Mouse (Mus musculus): Measurements from ENCODE around the gene Mfrp. TPM values are rescaled to one million over a fixed set of nuclear protein-coding genes. Genes with fewer than 3 reads are reported as not detected.

Mfrp gene
- total RNA-seq, 2 experiments from 2014 or later = 0.15 TPM; not detected in 1

DNA sequence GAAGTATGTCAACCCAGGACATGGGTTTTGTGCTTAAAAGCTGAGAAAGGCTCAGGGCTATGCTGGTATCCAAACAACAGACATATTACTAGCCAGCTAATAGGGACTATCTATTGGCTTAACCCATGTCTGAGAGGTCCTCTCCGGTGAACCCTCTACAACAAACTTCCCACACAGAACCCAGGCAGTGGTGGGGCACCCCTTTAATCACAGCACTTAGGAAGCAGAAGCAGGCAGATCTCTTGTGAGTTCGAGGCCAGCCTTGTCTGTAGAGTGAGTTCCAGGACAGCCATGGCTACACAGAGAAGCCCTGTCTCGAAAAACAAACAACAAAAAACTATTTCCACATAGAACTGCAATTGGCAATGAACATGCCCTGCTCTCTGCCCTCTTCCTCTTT lies 25.2 kb downstream of the Mfrp start:
- no peak for ATAC-seq (replicated peaks; ENCODE audit: poor library complexity, severe bottlenecking)

DNA sequence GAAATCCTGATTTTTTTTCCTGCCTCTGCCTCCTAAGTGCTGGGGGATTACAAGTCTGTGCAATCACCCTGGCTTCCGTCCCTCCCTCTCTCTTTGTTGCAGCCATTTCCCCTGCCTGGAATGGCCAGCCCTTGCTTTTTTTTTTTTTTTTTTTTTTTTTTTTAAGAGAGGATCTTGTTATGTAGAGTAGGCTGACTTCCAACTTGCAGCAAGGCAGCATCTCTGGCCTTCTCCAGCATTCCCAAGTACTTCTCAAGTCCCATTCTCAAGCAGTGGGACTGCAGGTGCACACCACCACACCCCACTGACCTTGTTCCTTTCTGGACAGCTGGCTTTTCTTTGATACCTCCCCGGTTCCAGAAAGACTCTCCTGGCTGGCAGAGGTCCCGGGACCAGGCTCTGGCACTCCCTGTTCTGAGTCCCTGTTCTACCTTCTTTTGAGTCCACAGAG lies 25.8 kb downstream of the Mfrp start:
- ATAC-seq (replicated peaks; ENCODE audit: poor library complexity, severe bottlenecking) = 0 out of 2 replicates have a peak, but pooled peaks have one; percentile 1

DNA sequence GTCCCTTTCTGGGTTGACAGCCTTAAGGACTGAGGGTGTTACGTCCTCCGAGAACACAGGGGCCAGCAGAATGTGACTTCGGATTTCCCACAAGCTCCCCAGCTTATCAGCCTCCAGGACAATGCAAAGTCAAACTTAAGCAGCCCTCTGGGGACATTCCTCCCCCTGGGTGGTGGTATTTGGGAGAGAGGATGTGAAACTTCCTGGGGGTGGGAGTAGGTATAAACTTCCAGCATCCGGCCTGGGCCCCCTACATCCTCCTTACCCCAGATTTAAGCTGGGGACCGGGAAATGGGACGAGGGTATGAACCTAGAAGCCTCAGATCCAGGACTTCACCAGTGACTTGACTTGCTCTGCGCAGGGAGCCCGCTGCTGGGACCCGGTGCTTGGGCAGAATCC lies 28.1 kb downstream of the Mfrp start:
- no peak for ATAC-seq (replicated peaks; ENCODE audit: poor library complexity, severe bottlenecking)

DNA sequence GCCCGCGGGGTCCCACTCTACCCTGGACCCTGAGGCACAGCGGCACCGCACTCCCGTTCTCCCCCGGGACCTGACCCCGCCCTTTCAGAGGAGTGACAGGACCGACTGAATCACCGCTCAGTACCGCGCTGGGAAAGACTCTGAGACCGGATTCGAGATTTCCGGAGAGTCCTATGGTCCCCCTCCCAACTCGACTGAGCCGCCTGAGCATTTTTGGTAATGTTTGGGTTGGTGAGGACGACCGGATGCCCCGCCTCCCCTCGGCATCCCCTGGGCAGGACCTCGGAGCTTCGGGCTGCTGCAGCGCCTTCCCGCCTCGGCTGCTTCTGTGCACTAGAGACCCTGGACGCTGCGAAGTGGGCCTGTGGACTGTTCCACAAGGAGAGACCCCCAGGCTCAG lies 28.5 kb downstream of the Mfrp start:
- ATAC-seq (replicated peaks; ENCODE audit: poor library complexity, severe bottlenecking) = peak; percentile 49

DNA sequence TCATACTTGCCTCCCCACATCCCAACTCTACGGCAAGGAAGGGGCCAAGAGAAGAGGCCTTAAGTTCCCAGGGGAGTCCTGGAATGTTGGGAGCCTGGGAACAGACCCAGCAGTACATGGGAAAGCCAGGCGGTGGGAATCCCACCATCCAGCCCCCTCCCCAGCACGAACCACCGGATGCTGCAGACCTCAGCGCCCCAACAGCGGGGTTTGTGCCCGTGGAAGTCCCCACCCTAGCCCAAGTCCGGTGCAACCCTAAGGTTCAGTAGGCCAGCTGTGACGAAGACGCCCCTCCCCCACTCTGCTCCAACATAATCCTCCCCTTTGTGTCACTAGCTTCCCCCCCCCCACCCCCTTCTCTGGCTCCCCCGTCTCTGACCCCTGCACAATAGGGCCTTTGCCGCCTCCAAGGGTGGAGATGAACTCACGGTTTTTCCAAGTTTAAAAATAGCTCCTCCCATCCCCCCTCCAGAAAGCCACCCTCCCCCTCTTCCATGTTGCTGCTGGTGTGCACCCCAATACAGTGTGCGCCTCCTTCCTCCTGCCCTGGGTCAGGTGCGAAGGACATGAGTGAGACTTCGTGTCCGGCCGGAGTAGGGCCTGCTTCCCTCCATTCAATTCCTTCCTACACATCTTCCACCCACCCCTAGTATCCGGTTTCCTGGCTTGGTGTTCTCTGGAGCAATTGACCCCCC lies 29.2 kb downstream of the Mfrp start:
- no peak for ATAC-seq (replicated peaks; ENCODE audit: poor library complexity, severe bottlenecking)

DNA sequence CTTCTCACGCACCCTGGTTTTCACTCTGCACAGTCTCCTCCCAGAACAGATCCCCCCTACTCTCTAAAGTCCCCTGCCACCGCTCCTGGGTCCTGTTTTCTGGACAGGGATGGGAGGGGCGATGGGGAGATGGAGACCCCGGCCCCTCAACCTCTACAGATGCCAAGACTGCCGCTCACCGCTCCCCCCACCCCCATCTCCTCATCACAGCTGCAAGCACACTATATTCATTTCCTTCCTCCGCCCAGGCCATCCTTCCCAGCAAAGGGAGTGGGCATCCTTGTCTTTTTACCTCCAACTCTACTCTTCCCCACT lies 29.7 kb downstream of the Mfrp start:
- ATAC-seq (replicated peaks; ENCODE audit: poor library complexity, severe bottlenecking) = no peak

DNA sequence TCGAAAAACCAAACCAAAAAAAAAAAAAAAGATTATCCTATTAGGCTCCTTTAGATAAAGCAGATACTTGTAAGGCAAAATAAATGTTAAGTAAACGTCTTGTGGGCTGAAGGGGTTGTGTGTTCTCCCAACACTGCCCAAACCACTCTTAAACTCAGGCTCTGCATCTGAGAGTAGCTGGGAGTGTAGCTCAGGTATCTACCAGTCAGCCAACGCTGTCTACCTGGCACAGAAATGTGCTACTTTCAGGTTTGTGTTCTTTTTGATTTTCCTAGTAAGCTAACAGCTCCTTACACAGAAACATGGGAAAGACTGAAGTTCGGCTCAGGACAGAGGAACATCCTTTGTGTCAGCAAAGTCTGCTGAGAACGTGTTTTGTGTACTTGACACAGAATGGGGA lies 30.7 kb downstream of the Mfrp start:
- no peak for ATAC-seq (replicated peaks; ENCODE audit: poor library complexity, severe bottlenecking)

DNA sequence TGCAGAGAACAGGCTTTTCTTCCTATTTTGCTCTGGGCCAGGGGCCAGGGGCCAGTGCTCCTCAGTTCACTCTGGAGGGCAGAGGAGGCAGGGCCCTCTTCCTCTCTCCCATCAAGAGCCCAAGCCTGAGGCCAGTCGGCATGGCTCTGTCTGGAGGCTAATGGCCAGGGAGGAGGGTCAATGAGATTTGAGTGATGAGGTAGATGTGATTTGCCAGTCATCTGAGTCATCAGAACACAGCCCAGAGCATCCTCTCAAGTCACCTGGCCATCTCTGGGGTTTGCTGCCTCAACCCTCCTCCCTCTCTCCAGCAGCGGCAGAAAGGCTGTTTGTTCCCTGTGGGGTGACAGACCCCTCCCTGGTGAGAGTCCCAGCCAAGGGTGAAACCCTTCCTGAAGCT lies 31.8 kb downstream of the Mfrp start:
- ATAC-seq (replicated peaks; ENCODE audit: poor library complexity, severe bottlenecking) = no peak

DNA sequence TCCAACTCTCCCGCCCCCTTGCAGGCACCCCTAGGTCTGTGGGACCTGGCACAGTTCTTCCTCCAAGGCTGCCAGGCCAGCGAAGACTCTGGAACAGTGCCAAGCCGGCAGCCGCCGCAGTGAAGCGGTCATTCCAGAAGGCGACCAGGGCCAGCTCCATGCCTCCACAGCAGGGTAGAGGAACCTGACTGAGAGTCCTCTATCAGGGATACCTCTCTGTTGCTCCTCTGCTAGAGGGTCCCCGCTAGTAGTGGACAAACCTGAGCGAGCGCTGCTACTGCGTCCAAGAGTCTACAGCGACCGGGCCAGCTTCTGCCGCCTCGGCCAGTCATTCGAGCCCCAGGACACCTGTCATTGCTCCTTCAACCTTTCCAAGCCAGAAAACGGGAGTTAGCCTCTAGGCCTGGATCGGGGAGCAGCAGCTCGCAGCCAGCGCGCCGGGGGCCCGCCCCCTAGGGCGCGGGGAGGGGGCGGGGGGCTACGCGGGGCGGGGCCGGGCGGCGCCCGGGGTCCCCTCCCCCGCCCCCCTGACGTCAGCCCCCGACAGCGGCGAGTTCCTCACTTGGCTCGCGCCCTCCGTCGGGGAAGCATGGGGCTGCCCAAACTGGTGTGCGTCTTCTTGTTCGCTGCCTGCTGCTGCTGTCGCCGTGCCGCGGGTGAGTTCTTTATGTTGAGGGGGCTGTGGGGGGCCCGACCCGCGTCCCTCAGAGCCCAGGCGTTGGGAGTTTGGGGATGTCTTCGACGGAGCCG lies 32.7 kb downstream of the Mfrp start, which contains the start of gene Mcam:
Gene Mcam (plus strand): TSS at position 369 of the 750 bp plus-strand sequence.
- ATAC-seq (replicated peaks; ENCODE audit: poor library complexity, severe bottlenecking) = peak; percentile 22

DNA sequence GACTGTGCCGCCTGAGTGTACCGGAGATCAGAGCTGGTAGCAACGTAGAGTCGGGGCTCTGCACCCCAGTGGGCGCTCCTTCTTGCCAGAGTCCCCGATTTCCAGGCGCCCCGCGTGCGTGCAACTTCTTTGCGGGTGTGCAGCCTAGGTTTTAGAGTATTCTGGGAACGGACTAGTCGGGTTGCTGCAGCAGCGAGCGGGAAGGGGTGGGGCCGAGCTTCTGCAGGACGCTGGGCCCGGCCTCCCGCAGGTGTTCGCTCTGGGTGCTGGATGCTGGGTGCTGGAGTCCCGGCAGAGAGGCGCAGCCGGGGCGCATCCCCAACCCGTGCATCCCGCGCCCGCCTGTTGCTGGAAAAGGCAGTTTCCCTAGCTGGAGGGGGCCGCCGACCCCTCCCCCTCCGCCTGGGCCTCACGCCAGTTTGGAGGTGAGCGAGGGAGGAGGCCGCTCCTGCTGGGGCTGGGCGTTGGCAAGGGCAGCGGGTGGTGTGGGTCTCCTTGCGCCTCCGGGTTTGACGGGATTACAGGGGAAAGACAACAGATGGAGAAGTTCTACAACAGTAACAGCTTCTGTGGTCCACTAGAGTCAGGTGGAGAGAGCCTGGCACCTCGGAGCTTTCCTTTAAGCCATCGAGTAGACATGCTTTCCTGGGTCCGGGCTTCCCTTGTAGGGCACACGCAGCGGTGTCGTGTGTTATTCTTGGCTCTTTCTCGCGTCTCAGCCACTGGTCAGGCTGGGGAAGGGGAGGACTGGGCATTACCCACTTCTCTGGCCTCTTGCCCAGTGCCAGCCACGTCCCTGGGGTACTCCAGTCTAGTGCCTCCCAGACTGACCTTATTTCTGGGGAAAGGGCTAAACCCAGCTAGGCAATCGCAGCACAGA lies 33.6 kb downstream of the Mfrp start:
- 0 out of 2 replicates have a peak, but pooled peaks have one; percentile 8 for ATAC-seq (replicated peaks; ENCODE audit: poor library complexity, severe bottlenecking)

DNA sequence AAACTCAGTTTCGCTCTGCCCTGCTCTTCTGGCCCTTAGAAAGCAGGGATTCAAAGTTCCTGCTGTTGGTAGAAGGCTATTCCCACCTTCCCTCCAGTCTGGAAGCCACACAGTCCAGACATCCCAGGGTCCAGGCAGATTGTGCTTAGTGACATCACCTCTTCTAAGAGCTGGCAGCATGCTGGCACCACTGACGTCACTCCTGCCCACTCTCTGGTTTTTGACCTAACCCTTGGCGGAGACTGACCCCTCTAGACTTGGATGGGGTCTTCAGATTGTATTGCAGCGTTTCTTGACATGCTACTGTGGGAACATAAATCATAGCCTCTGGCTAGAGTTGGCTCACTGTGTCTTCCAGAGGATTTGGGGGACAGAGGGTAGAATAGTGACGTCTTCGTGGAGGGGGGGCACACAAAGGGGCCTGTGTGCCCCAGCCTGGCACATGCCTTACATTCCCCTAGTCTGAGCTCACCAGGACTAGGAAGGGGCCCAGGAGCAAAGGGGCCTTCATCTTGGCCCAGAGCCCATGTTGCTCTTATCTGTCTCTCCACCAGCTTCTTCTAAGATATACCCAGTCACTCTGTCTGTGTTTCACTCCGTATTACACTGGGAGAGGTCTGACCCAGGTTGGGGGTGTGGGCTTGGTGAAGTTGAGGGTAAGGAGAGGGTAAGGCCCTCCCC lies 34.3 kb downstream of the Mfrp start:
- no peak for ATAC-seq (replicated peaks; ENCODE audit: poor library complexity, severe bottlenecking)

DNA sequence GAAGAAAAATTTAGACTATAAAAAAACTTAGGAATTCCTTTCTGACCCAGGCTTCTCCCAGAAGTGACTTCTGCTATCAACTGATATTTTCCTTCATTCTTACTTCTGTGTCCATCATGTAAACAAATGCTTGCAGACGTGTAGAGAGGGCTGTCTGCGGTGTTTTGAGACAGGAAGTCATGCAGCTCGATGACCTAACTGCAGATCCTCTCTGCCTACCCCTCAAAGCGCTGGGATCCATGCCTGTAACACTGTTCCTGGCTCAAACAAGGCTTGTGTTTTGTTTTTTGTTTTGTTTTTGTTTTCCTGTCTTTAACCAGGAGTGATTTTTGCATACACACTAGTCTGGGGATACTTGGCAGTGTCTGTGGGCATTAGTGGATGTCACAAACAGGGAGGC lies 36.3 kb downstream of the Mfrp start:
- no peak for ATAC-seq (replicated peaks; ENCODE audit: poor library complexity, severe bottlenecking)

DNA sequence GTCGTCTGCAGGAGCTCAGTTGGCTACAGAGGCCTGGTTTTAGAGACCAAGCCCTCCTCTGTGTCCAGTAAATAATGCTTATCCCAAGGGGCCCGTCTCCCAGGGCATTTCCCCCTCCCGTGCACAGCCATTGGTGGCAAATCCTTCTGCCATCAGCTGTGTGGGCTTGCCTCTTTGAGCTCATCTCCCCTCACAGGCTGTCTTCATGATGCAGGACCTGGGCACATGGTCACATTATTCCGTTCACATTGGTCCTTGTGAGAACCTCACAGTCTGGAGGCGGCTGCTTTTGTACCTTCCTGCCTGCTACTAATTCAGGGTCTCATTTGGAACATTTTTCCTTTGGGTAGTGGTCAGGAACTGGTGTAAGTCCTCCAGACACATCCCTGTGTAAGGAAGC lies 40.4 kb downstream of the Mfrp start:
- no peak for ATAC-seq (replicated peaks; ENCODE audit: poor library complexity, severe bottlenecking)

DNA sequence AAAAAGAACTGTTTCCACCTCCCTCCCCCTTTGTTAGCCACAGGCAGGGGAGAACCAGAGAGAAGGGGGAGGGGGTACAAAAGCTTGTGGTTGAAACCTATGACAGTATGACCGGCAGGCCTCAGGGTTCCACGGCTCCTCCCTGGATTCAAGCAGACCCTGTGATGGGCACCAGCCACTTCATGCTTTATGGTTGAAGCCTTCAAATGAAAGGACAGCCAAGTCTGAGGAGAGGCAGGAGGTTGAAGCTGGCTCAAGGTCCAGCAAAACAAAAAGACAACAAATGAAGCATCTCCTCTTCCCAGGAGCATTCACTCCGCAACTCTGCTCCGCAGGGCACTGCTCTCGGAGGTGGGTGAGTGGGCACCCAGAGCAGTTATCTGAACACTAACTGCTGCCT lies 41.9 kb downstream of the Mfrp start:
- no peak for ATAC-seq (replicated peaks; ENCODE audit: poor library complexity, severe bottlenecking)

DNA sequence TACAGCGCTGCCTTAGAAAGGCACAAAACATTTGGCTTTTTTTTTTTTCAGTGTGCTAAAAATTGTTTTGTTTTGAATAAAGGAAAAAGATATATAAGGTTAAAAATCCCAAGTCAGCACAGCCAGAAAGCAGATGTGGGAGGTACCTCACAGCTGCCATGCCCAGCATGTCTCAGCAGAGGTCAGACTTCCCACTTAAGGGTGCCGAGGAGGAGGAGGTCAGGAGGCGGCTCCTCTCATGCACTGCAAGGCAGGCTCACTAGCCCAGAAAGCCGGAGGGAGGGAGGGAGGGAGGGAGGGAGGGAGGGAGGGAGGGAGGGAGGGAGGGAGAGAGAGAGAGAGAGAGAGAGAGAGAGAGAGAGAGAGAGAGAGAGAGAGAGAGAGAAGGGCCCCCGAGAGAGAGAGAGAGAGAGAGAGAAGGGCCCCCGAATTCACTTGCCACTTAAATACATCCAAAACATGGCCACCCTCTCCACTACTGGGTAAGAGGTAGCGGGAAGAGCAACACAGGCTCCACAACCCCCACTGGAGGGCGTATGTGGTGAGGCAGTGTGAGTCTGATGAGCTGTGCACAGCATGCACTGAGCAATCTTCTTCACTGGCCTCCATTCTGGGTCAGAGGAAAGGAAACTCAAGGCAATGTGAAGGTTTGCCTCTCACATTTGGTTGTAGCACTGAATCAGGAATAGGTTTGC lies 42.6 kb downstream of the Mfrp start:
- ATAC-seq (replicated peaks; ENCODE audit: poor library complexity, severe bottlenecking) = no peak

DNA sequence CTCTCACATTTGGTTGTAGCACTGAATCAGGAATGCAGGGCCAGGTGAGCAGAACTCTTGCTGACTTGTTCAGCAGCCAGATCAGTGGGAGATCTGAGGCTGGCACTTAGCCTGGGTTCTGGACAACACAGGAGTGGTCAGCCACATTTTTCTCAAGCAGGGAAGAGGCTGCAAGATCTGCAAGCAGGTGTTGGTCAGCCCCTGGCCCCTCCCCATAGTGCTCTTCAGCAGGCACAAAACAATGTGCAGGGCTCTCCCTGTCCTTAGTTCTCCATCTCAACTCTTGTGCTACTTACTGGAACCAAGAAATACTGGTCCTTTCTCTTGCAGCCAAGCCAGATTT lies 43.2 kb downstream of the Mfrp start:
- ATAC-seq (replicated peaks; ENCODE audit: poor library complexity, severe bottlenecking) = no peak

DNA sequence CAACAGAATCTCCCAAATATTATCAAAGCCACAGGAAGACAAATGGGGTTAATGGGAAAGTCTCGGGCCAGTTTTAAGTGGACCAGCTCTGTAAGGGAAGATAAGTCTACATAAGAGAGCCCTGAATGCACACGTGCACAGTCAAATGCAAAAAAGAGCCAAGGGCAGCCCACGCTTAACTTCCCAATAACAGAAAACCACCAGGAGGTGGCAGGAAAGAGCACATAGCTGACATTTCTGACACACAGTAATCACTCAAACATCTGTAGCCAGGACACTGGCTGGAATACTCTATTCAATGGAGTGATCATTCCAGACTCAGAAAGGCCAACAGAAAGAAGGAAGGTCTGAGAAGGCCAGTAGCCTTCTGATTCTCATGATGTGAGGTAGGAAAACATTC lies 45.8 kb downstream of the Mfrp start:
- peak; percentile 46; the same call in 1 of the 2 replicates for ATAC-seq (replicated peaks; ENCODE audit: poor library complexity, severe bottlenecking)
